Mouse (Mus musculus) C2C12 (cell line): ENCODE measurements around the gene Gm49711.

Source experiments
- CTCF ChIP-seq: IDR thresholded peaks from one replicate; pipeline ENCODE4 v1.5.1; 2011; ENCODE audit not compliant: control insufficient read depth, insufficient read depth, insufficient read length
- MYOG ChIP-seq: IDR thresholded peaks from one replicate; pipeline ENCODE4 v1.6.1; 2011; ENCODE audit not compliant: control insufficient read depth, insufficient read length; ENCODE audit errors: extremely low read depth
- USF1 ChIP-seq: IDR thresholded peaks from one replicate; pipeline ENCODE4 v1.6.1; 2011; ENCODE audit warnings: low read depth, mild to moderate bottlenecking, control low read depth, moderate library complexity

- TF ChIP-seq MYOG (no peak), CTCF (no peak), USF1 (no peak)
These were observed 816 bp downstream of the Gm49711 start for GRCm38 (mm10) chr16:92058644-92059620.
